Mouse (Mus musculus) layer of hippocampus, postnatal 14 days (tissue): ENCODE measurements around the gene Samd3. TPM values are rescaled to one million over a fixed set of nuclear protein-coding genes. Genes with fewer than 3 reads are reported as not detected.

ENCODE experiments used
- DNase-seq, 2 experiments: peaks; one replicate each; pipeline ENCODE4 v3.0.0; 2021 to 2022; ENCODE audit warnings: low spot score in 2 of 2, mixed read lengths in 1 of 2
- long read RNA-seq, 2 experiments: library from polyadenylated mRNA; stranded (forward); transcript quantifications; one replicate each; pipeline ENCODE4 v2.0.0; 2021
- total RNA-seq, 2 experiments: library from RNA; stranded (reverse); gene quantifications; 2 replicates each; pipeline ENCODE4 v1.2.3; 2021

Samd3 gene
- total RNA-seq = under 1 TPM; 0.23 to 0.33 TPM
- long read RNA-seq, experiment 1, partial matches to known transcripts = 0 of 1 reads
- long read RNA-seq, experiment 1, other reads (novel, unspliced or antisense) = 0 of 1 reads
- long read RNA-seq, experiment 2, partial matches to known transcripts = 0 of 1 reads
- long read RNA-seq, experiment 2, other reads (novel, unspliced or antisense) = 0 of 1 reads

DNA sequence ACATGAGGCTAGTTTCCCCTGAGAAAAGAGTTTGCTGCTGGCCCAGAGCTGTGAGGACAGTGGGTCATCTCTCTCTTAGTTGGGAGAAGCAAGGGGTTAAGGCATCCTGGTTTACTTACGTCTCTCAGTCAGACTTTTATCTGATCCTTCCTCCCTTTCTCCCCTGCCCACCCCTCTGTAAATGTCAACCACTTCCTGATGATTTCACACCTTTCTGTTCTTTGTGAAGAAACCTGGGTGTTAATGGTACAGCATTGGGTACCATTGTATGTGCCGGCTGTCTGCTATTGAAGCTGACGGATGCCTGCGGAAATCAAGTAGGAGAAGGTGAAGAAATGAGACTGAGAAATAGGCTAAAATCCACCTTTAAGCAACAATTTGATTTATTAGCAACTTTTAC is at the start of gene Samd3:
Samd3 (plus strand) TSS at position 220 of the 400 bp plus-strand sequence.
- DNase-seq = no peak

DNA sequence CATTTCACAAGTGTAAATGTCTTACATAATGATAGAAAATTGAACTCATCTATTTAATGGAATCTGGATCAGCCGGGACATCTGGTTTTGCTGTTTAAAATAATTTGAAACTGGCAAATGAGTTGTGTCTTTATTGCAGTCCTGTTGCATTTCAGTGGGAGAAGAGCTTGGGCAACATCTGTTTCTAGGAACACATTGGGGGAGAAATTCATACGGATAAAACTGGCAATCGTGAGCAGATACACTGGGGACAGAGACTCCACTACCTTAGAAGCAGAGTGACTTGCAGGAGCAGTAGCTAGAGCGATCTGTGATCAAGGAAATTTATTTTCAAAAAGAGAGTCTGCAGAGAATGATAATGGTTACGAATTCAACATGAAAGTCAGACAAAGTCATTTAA is 44.2 kb upstream of the Samd3 start:
- no peak for DNase-seq

DNA sequence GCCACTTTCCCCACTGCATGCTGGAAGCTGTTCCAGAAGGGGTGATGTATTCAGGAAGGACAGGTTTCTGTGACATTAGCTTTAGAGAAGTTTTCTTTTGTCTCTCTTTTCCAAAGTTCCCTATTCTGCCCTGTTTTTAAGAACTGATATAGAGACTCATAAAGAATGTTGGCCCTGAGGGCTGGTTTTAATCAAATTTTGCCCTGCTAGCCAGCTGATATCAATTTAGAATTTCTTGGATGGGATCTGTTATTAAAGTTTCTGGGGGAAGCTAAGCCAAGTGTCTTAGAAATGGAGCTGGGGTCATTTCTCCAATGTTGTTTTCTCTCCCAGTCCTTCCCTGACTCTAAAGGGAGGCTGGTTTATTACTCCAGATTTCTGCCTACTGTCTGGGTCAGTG is 38.7 kb upstream of the Samd3 start:
- no peak for DNase-seq

DNA sequence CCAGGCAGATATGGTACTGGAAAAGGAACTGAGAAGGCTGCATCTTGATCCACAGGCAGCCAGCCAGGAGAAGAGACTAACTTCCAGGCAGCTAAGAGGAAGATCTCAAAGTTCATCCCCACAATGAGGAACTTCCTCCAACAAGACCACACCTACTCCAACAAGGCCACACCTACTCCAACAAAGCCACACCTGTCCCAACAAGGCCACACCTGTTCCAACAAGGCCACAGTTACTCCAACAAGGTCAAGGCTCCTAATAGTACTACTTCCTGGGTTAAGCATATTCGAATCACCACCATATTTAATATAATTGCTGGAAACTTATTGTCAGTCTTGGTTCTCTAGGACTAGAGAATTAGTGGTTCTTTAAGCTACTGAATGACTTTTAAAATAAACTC is 34.6 kb upstream of the Samd3 start:
- DNase-seq = no peak

DNA sequence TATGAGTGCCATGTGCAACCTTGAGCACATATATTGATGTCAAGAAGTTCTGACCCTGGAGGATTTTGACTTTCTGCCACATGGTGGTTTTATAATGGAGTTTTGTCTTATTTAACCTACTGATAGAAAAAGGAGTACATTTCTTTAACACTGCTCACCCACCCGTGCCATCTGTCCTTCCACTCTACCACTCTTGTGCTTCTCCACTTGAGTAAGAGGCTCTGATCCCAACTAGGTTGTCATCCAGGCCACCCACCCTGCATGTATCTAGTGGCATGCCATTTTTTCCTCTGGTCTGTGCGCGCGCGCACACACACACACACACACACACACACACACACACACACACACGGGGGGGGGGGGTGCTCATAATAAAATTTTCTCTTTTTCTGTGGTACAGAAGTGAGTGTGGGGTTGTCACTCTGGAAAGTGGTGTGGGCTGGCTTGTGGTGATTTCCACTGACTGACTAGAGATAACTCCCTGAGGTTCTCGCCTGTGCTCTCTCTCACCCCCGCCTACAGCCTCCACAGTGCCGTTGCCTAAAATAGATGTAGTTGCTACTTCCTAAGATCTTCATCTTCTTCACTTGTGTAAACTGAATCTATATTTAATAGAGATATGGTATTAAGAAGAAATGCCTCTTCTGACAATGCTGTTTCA is 26.7 kb upstream of the Samd3 start:
- no peak for DNase-seq

DNA sequence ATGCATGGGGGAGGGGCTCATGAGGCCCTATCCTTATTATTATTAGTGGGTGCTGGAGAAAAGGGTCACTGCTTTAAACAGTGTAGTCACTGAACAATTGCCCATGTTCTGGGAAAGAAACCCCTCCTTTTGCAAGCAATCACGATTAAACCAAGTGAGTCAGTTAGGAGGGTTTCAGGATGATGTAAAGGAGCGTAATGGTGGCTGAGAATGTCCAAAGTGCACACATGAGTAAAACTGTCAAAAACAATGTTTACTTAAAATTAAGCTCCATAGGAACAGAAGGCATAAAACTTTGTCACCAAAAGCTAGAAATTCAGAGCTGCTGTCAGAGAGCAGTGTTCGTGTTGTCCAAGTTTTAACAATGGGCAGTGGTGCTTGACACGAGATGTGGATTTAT is 8.8 kb upstream of the Samd3 start:
- DNase-seq = no peak

DNA sequence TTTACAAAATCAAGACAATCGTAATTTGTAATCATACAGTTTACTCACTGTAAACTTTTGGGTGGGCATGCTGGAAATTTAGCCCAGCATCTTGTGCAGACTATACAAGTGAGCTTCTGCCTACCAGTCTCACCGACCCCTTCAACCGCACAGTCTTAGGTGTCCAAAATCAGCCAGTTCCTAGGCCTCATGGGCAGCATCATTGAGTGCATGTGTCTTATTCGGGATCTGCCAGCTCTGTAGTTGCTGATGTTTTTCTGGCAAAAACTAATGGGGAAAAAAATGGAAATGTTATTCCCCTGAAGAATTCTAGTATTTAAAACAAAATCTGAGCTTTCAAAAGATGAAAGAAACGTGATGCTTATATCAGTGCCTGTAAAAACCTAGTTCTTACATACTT is 3.3 kb upstream of the Samd3 start:
- no peak for DNase-seq

DNA sequence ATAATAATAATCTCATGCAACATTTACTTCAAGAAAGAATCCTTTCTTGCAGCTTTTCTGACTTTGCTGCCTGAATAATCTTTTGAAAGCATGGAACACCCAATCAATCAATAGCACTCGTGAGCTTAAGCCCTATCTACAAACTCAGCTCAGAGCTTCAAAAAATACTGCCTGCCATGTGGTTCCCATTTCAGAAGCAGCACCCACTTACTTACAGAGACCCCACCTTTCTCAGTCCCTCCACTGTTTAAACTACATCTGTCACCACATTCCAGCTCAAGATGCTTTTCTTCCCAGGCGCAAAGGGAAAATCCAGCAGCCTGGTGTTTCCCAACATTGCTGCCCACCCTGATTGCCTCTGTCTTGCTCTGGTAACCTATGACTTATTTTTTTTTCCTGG is 2.8 kb upstream of the Samd3 start:
- no peak for DNase-seq

DNA sequence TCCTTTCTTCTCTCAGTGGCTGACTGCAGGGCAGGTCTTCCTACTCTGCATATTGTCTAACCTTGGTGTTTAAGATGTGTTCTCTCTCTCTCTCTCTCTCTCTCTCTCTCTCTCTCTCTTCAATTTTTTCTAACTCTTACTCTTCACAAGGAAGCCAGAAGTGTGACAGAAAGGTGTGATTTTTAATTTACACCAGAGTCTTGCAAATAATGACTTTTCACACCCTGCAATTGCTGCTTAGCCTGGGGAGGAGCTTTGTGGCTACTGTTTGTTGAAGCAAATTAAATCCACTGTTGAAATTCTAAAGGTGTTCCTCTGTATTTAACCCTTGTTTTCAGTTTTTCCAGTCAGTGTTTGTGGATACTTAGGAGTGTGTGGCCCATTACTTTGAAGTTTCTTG is 1.3 kb upstream of the Samd3 start:
- DNase-seq = no peak

DNA sequence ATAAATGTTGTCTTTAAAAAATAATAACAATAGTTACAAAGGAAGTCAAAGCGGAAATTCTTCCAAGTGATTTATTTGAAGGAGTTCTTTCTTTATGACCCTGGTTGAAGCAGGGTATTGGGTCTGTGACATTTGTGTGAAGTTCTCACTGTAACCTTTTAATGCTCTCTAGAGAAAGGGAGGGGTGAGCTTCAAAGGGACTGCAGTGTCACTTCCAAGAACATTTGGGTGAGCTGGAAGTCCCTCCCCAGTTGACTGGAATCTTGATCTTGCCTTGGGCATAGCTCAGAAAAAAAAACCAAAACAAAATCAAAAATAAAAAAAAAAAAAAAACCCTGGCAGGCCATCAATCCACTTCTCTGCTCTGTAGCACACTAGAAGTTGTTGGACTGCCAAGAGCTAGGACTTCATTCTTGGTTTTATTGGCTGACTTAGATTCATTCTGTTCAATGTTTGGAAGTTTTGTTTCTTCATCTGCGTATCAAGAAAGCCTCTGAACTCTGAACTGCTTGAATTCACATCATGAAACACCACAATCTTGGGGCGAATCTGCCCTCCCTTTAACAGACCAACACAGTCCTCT is 2.7 kb downstream of the Samd3 start:
- DNase-seq = no peak

DNA sequence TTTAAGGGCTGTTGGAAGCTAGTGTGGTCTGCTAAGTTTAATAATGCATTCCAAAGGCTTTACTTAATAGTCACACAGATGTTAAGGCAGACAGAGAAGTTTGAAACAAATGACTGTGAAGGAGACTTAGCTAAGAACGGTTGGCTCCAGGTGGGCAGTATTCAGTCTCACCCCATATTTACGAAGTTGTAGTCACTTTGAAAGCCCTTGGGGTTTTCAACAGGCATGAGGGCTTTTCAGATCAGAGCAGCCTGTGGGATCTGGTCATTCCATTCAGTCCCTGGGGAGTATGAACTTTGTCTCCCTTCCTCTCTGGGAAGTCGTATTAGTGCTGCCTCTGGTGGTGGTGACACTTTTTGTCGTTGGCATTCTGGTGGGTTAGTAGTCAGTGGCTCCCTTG is 9.1 kb downstream of the Samd3 start:
- DNase-seq = no peak

DNA sequence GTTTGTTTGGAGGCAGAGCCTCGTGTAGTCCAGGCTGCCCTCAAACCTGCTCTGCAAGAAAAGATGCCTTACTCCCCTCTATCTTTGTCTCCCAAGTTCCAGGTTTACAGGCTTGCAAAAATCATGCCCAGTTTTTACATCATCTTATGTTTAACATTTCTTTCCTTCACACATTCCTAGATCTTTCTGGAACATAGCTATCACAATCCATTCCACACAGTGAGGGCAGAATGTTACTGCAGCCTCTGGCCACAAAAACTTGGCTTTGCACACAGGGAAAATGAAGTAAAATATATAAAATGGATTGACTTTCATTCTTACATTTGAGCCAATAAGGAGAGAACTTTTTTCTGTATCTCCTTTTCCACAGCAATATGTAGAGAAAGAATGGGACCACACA is 9.6 kb downstream of the Samd3 start:
- no peak for DNase-seq

DNA sequence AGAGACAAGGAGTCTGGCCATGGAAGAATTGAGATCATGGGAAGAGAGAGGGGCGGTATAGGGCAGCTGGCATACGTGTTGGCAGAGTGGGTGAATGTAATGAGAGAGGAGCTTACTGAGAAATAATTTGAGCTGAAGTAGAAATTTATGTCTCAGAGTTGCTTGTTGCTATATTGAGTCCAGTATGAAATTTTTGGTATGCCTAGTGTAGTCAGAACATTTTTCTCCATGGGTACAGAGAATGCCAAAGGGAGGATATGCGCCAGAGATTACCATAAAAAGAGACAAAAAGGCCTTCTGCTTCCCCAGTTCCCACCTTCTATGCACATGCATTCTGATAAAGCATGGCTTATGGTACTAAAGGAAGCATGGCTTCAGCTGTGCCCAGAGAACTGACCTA is 13.7 kb downstream of the Samd3 start:
- no peak for DNase-seq

DNA sequence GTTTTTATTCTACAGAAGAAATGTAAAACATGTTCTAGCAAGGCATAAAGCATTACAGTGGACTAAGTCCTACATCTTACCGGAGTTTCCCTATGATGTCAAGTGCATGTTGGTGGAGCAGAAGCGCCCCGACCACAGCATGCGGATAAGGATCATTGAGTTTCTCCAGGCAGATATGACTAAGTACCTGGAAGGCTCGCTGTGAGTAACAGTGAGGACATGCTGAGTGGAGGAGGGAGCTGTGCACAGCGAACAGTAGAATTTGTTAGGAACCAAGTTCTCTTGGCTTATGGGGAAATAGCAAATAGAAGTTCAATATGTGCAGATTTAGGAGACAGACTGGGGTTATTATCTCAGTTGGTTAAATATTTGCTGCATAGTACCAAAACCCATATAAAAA is 15.0 kb downstream of the Samd3 start:
- DNase-seq = no peak

DNA sequence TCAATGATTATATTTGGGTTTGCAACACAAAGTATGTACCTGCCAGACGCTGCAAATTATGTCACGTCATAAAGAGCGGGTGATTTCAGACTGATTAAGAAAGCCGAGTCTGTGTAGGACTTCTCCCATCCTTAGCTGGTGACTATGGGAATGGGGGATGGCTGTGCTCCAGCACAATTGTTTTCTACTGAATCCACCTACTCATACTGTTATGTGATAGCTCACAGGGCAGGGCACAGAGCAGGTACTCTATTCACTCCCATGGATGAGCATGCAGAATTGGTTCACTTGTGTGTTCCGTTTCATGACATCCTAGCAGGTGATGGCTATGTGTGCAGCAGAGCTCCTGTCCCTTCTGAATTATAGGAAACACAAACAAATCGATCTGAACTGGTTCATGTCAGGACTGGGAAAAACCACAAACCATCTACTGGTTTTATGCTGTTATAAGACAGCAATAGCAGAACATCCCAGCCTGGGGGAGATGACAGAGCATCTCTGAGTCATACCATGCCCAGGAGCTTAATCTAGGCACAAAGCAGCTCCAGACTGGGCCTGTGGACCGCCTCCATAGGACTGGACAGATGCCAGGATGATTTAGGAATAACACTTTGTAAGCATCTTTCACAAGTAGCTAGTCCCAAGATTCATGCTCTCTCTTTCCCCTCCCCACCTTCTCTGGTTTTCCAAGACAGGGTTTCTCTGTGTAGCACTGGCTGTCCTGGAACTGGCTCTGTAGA is 20.1 kb downstream of the Samd3 start:
- peak; percentile 6 to 10 for DNase-seq

DNA sequence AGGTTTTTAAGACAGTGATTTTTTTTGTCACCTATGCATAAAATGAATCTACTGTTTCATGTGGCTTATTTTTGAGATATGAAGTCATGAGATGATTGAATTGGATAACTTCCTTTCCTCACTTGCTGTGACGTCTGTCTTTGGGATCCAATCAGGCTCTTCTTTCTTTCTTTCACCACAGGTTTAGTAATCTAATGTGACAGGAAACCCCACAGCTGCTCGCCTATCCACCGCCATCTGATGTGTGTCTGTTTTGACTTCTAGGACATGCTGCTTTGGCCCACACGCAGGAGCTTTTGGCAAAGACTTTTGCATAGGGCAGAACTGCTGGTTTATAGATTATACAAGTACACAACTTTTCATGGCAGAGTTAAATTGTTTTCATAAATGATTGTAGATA is 30.4 kb downstream of the Samd3 start:
- no peak for DNase-seq

DNA sequence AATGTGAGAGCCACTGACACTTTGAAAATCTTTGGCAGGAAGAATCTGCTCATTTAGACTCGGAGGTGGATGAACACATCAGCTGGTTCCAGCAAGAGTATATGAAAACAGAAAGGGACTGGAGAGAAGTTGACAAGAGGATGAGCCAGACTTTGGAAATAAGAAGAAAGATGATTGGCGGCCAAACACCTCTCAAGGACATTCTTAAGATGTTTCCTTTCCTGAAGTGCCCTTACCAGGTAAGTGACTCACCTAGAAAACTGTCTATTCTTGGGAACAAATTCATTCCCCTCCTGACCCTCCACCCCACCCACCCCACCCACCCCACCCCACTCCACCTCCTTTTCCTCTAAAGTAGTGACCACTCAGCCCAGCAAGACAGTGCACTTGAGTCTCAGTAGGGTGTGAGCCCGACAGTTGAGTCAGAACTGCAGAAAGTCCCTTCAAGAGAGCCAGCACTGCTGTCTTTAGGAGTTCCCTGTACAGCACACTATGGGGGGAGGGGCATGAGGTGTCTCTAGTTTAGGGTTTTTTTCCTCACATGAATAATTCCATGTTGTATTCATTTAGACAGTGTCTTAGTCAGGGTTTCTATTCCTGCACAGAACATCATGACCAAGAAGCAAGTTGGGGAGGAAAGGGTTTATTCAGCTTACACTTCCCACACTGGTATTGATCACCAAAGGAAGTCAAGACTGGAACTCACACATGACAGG is 34.4 kb downstream of the Samd3 start:
- DNase-seq = no peak

DNA sequence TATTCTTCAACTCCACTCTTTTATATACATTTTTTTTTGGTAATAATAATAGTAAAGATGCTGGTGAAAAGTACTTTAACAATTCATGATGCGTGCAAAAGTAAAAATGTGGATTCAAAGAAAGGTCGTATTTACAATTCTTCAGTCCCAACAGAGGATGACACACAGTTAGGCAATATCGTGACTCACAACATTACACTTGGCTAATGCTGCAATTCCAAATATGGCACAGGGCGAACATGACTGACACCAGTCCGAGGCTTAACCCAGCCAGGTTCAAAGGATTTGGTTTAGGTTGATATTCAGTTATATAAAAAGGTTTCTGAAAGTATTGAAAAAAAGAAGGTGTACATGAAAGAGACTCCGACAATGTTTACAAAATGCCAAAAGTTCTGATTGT is 45.9 kb downstream of the Samd3 start:
- no peak for DNase-seq

DNA sequence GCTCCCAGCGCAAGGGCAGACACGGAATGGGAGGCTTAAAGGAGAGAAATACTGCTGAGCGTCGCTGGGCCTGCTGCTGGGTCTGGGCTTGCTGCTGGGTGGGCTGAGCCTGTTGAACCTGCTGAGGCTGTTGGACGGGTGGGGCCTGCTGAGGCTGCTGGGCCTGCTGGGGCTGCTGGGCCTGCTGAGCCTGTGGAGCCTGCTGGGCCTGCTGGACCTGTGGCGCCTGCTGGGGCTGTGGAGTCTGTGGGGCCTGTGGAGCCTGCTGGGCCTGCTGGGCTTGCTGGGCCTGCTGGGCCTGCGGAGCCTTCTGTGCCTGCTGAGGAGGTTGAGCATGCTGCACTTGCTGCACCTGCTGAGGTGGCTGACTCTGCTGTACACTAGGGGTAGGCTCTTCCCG is 50.5 kb downstream of the Samd3 start:
- no peak for DNase-seq

DNA sequence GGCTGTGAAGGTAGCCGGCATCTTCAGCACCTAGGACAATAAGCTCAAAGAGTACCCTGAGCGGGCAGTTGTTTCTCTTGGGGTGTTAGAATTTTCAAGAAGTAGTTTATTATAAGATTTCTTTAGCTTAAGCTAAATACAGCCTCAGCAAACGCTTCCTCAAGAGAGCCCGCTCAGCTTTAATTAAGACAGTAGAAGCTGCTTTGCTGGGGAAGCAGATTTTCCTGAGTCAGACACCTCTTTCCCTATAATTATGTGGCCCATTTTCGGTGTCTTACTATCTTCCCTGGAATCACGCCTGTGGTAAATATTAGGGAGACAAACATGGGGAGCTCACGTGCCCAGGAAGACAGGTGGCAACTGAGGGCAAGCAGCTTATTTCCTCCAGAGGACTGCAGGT is 57.6 kb downstream of the Samd3 start:
- DNase-seq = no peak

DNA sequence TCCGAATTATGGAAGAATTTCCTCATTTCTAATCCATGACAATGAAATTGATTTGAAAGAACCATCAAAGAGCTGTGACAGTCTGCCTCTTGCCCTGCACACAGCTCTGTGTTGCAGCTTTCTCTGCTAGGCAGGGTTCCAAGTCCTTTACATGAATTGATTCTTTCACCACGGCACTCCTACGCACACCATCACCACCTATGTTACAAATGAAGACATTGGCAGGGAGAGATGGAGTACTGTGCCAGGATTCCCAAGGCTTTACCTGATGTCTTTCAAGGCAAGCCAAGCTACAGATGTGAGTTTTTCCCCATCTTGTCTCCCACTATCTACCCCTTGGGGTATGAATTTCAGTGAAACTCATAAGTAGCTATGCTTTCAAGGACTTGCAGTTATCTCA is 67.7 kb downstream of the Samd3 start:
- DNase-seq = peak in 1 of 2 experiments; percentile 22

DNA sequence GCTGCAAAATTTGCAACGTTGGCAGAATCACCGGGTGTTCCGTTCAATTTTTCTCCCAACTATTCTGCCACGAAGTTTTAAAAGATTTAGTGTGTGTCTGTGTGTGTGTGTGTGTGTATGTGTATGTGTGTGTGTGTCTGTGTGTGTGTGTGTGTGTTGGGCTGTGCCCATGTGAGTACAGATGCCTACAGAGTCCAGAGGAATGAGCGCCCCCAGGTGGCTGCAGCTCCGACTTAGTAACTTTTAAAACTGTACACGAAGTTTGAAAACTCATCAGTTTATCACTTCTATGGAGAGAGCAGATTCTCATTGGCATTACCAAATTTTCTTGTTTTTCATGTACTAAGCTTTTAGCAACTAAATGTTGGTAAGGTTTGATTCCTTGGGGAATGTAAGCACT is 68.1 kb downstream of the Samd3 start:
- no peak for DNase-seq
